Mouse (Mus musculus) spleen, adult 2 months (tissue): Measurements from ENCODE around the gene Cmtm8. TPM values are rescaled to one million over a fixed set of nuclear protein-coding genes. Genes with fewer than 3 reads are reported as not detected.

Source experiments
- DNase-seq, 2 experiments: peaks; one replicate each; pipeline versions ENCODE4 v3.0.0 to v3.0.0-alpha.2; 2012 to 2021; ENCODE audit warnings: low spot score in 2 of 2, low read depth in 1 of 2
- H3K27ac ChIP-seq: fragments of 200-500 bp; 2 replicates; pipeline ENCODE4 v1.5.1; 2012; ENCODE audit warnings: low read length, inconsistent platforms; ENCODE audit not compliant: insufficient read depth
- H3K27me3 ChIP-seq: fragments of 200-500 bp; 2 replicates; pipeline ENCODE4 v1.6.1; 2012; ENCODE audit warnings: mild to moderate bottlenecking, moderate library complexity, low read length, inconsistent platforms; ENCODE audit not compliant: control insufficient read depth, insufficient read depth
- H3K36me3 ChIP-seq: fragments of 200-500 bp; 2 replicates; pipeline ENCODE4 v1.6.1; 2012; ENCODE audit warnings: mild to moderate bottlenecking, low read length, inconsistent platforms; ENCODE audit not compliant: control insufficient read depth, insufficient read depth
- H3K4me1 ChIP-seq: fragments of 200-500 bp; 2 replicates; pipeline ENCODE4 v1.6.1; 2011; ENCODE audit warnings: inconsistent platforms; ENCODE audit not compliant: control insufficient read depth, insufficient read depth, insufficient read length
- H3K4me3 ChIP-seq: fragments of 200-500 bp; 2 replicates; pipeline ENCODE4 v1.5.1; 2011; ENCODE audit warnings: mild to moderate bottlenecking, inconsistent platforms; ENCODE audit not compliant: insufficient read depth, insufficient read length; ENCODE audit errors: extremely low read depth
- CTCF ChIP-seq: fragments of 200-500 bp; IDR thresholded peaks from 2 replicates; pipeline ENCODE4 v1.5.1; 2011; ENCODE audit warnings: mild to moderate bottlenecking, inconsistent platforms; ENCODE audit not compliant: insufficient read depth, insufficient read length, insufficient replicate concordance; ENCODE audit errors: extremely low read depth
- POLR2A ChIP-seq: fragments of 200-500 bp; IDR thresholded peaks from 2 replicates; pipeline ENCODE4 v1.6.1; 2011; ENCODE audit warnings: low read depth, low read length, inconsistent platforms
- WGBS: fragments of 180-500 bp; shearing (Covaris S2); methylation state at CpG from one replicate; pipeline ENCODE4 v1.1.7; 2018; 5-methylcytosine and 5-hydroxymethylcytosine counted together
- polyA plus RNA-seq: library from polyadenylated mRNA; depleted of rRNA; stranded (reverse); fragments of >200 nt; gene quantifications from 2 replicates; pipeline ENCODE4 v1.2.3, GENCODE M21; 2012

The Cmtm8 gene
- polyA plus RNA-seq, 1 experiment, result 5.8 TPM

- 61% methylated on average over 11 of the region's 11 CpGs for WGBS
- H3K27ac ChIP-seq, result no peak overlapping the region
- DNase-seq, result no peak
Observed at GRCm38 (mm10) chr9:114810837-114811236, 33.1 kb downstream of the Cmtm8 start.

GRCm38 (mm10) chr9:114808671-114809070 is 35.3 kb downstream of the Cmtm8 start:
- no peak overlapping the region for H3K27ac ChIP-seq
- 87% methylated on average over 5 of the region's 5 CpGs for WGBS
- TF ChIP-seq CTCF (no peak), POLR2A (no peak)
- peaks cover 13% of the 10 kb centered on the region; the same call in 1 of the 2 replicates for H3K4me1 ChIP-seq
- no peak for DNase-seq
- no peak overlapping the region for H3K4me3 ChIP-seq
- no peaks in the 10 kb centered on the region for H3K36me3 ChIP-seq
- H3K27me3 ChIP-seq, result no peaks in the 10 kb centered on the region

More at GRCm38 (mm10) chr9:114810837-114811236, 33.1 kb downstream of the Cmtm8 start:
- Histone ChIP-seq H3K36me3 (no peaks in the 10 kb centered on the region), H3K4me1 (peaks cover 13% of the 10 kb centered on the region; the same call in 1 of the 2 replicates), H3K27me3 (no peaks in the 10 kb centered on the region), H3K4me3 (no peak overlapping the region)
- no peak for TF ChIP-seq POLR2A
- no peak for TF ChIP-seq CTCF

GRCm38 (mm10) chr9:114807261-114807660 is 36.7 kb downstream of the Cmtm8 start:
- no peak for DNase-seq
- H3K27me3 ChIP-seq, result no peaks in the 10 kb centered on the region
- WGBS, result 46% methylated on average over 8 of the region's 8 CpGs
- no peaks in the 10 kb centered on the region for H3K36me3 ChIP-seq
- TF ChIP-seq CTCF, result no peak
- TF ChIP-seq POLR2A, result no peak
- no peak overlapping the region for H3K27ac ChIP-seq
- no peak overlapping the region for H3K4me3 ChIP-seq
- peaks cover 10% of the 10 kb centered on the region; the same call in 1 of the 2 replicates for H3K4me1 ChIP-seq

- 87% methylated on average over 19 of the region's 19 CpGs for WGBS
- H3K4me3 ChIP-seq, result no peak overlapping the region
- H3K27me3 ChIP-seq, result no peaks in the 10 kb centered on the region
- H3K27ac ChIP-seq, result no peak overlapping the region
- DNase-seq, result no peak
- no peaks in the 10 kb centered on the region for H3K36me3 ChIP-seq
- no peak for TF ChIP-seq CTCF
- TF ChIP-seq POLR2A, result no peak
- H3K4me1 ChIP-seq, result no peaks in the 10 kb centered on the region
Observed at GRCm38 (mm10) chr9:114805151-114805671, 38.7 kb downstream of the Cmtm8 start.

GRCm38 (mm10) chr9:114802191-114802590 is 41.8 kb downstream of the Cmtm8 start:
- WGBS, result 95% methylated on average over 1 of the region's 1 CpGs
- Histone ChIP-seq H3K4me3 (no peak overlapping the region), H3K27me3 (no peaks in the 10 kb centered on the region), H3K4me1 (no peaks in the 10 kb centered on the region), H3K36me3 (no peaks in the 10 kb centered on the region), H3K27ac (no peak overlapping the region)
- TF ChIP-seq POLR2A (no peak), CTCF (no peak)
- DNase-seq, result no peak

- H3K27me3 ChIP-seq, result no peaks in the 10 kb centered on the region
- H3K36me3 ChIP-seq, result no peaks in the 10 kb centered on the region
- no peaks in the 10 kb centered on the region for H3K4me1 ChIP-seq
- no peak for DNase-seq
- H3K4me3 ChIP-seq, result no peak overlapping the region
- no peak overlapping the region for H3K27ac ChIP-seq
- TF ChIP-seq POLR2A, result no peak
- 93% methylated on average over 15 of the region's 15 CpGs for WGBS
Observed at GRCm38 (mm10) chr9:114801301-114801700, 42.7 kb downstream of the Cmtm8 start.

- TF ChIP-seq POLR2A, result no peak
- no peak for TF ChIP-seq CTCF
- Histone ChIP-seq H3K27ac (no peak overlapping the region), H3K36me3 (no peaks in the 10 kb centered on the region), H3K4me1 (peaks cover 7% of the 10 kb centered on the region; the same call in 1 of the 2 replicates), H3K4me3 (no peak overlapping the region), H3K27me3 (no peaks in the 10 kb centered on the region)
- no peak for DNase-seq
- WGBS, result 71% methylated on average over 10 of the region's 10 CpGs
Observed at GRCm38 (mm10) chr9:114799498-114800107, 44.4 kb downstream of the Cmtm8 start.
